Mouse (Mus musculus) liver, postnatal 0 days (tissue): ENCODE measurements around the gene Dock9. TPM values are rescaled to one million over a fixed set of nuclear protein-coding genes. Genes with fewer than 3 reads are reported as not detected.

Experiments
- ATAC-seq: fragments of 200-750 bp; cut with Nextera tagmentation; 2 replicates; pipeline ENCODE4 v1.8.0; 2017; ENCODE audit warnings: mild to moderate bottlenecking, moderate library complexity
- DNase-seq: peaks from one replicate; pipeline ENCODE4 v3.0.0-alpha.2; 2016
- H3K27ac ChIP-seq: fragments of 300-500 bp; sonication (generic); 2 replicates; pipeline ENCODE4 v1.5.1; 2014; ENCODE audit warnings: antibody characterized with exemption, moderate library complexity, mild to moderate bottlenecking, low read depth
- H3K27me3 ChIP-seq: fragments of 300-500 bp; sonication (generic); 2 replicates; pipeline ENCODE4 v1.6.1; 2014; ENCODE audit warnings: low read length, control low read depth, mixed read lengths; ENCODE audit not compliant: insufficient read depth
- H3K36me3 ChIP-seq: fragments of 300-500 bp; sonication (generic); replicated peaks from 2 replicates; pipeline ENCODE4 v1.6.1; 2014; ENCODE audit warnings: mild to moderate bottlenecking, control low read depth, low read length, moderate library complexity, mixed read lengths; ENCODE audit not compliant: insufficient read depth
- H3K4me1 ChIP-seq: fragments of 300-500 bp; sonication (generic); 2 replicates; pipeline ENCODE4 v1.6.1; 2014; ENCODE audit warnings: antibody characterized with exemption, mild to moderate bottlenecking, control low read depth; ENCODE audit not compliant: insufficient read depth
- H3K4me2 ChIP-seq: fragments of 300-500 bp; sonication (generic); 2 replicates; pipeline ENCODE4 v1.6.1; 2014; ENCODE audit warnings: low read depth, mild to moderate bottlenecking, low read length, moderate library complexity, mixed read lengths
- H3K4me3 ChIP-seq: fragments of 300-500 bp; sonication (generic); 2 replicates; pipeline ENCODE4 v1.5.1; 2014; ENCODE audit warnings: low read depth, low read length
- H3K9ac ChIP-seq: fragments of 300-500 bp; sonication (generic); replicated peaks from 2 replicates; pipeline ENCODE4 v1.6.1; 2014; ENCODE audit warnings: mild to moderate bottlenecking, moderate library complexity
- H3K9me3 ChIP-seq: fragments of 300-500 bp; sonication (generic); 2 replicates; pipeline ENCODE4 v1.6.1; 2016; ENCODE audit warnings: mild to moderate bottlenecking, control low read depth, low read length, mixed read lengths
- CTCF ChIP-seq: sonication (generic); IDR thresholded peaks from 2 replicates; pipeline ENCODE4 v1.5.1; 2016; ENCODE audit warnings: antibody characterized with exemption, low read depth
- EP300 ChIP-seq: IDR thresholded peaks from 2 replicates; pipeline ENCODE4 v1.6.1; 2016; ENCODE audit warnings: antibody characterized with exemption, low read depth, mild to moderate bottlenecking
- WGBS: fragments of 180-500 bp; shearing (Covaris S2); extraction: QIAGEN DNeasy Blood & Tissue Kit; methylation state at CpG from one replicate; pipeline ENCODE4 v1.1.7; 2014; ENCODE audit not compliant: insufficient replicate concordance; 5-methylcytosine and 5-hydroxymethylcytosine counted together
- polyA plus RNA-seq: library from polyadenylated mRNA; unstranded; fragments of >200 nt; fragmentation: Nextera tagmentation; extraction: Ambion mirVana; gene quantifications from 2 replicates; pipeline ENCODE4 v1.2.1, GENCODE M21; 2015

Dock9 gene
- polyA plus RNA-seq, 1 experiment from 2014 or later: 1.4 TPM

- H3K27ac ChIP-seq: no peak overlapping the region
- WGBS: 10% methylated on average over 6 of the region's 6 CpGs
- peak; percentile 88 for ATAC-seq
- H3K4me2 ChIP-seq: peak overlapping the region; percentile 18; the same call in 1 of the 2 replicates
- no peak overlapping the region for H3K9ac ChIP-seq
- no peaks in the 10 kb centered on the region for H3K9me3 ChIP-seq
- H3K4me1 ChIP-seq: peaks cover 4% of the 10 kb centered on the region; the same call in 1 of the 2 replicates
- TF ChIP-seq CTCF (no peak), EP300 (no peak)
- H3K27me3 ChIP-seq: peaks cover 16% of the 10 kb centered on the region
- no peaks in the 10 kb centered on the region for H3K36me3 ChIP-seq
- no peak overlapping the region for H3K4me3 ChIP-seq
- DNase-seq: peak; percentile 40
These were observed 291.3 kb downstream of the Dock9 start for GRCm38 (mm10) chr14:121506336-121506735.

GRCm38 (mm10) chr14:121505485-121505860 lies 292.2 kb downstream of the Dock9 start:
- Histone ChIP-seq H3K9me3 (no peaks in the 10 kb centered on the region), H3K4me2 (peak overlapping the region; percentile 57), H3K36me3 (no peaks in the 10 kb centered on the region), H3K4me1 (peaks cover 4% of the 10 kb centered on the region; the same call in 1 of the 2 replicates), H3K27me3 (peaks cover 16% of the 10 kb centered on the region), H3K9ac (no peak overlapping the region), H3K27ac (no peak overlapping the region), H3K4me3 (no peak overlapping the region)
- WGBS: 23% methylated on average over 9 of the region's 9 CpGs
- no peak for DNase-seq
- no peak for ATAC-seq
- TF ChIP-seq EP300: no peak
- no peak for TF ChIP-seq CTCF

GRCm38 (mm10) chr14:121504781-121505484 lies 292.7 kb downstream of the Dock9 start, which contains the start of gene Slc15a1:
Slc15a1 (minus strand) TSS chr14:121505252.
- no peak within 1 kb of the TSS for H3K9ac ChIP-seq
- ATAC-seq (no peak), DNase-seq (peak; percentile 21)
- 13% methylated on average over 33 of the region's 33 CpGs for WGBS
- no peaks in the 10 kb centered on the region for H3K36me3 ChIP-seq
- TF ChIP-seq EP300 (no peak), CTCF (no peak)
- no peaks in the 10 kb centered on the region for H3K9me3 ChIP-seq
- no peak within 1 kb of the TSS for H3K4me3 ChIP-seq
- H3K4me1 ChIP-seq: peaks cover 4% of the 10 kb centered on the region; the same call in 1 of the 2 replicates
- H3K27me3 ChIP-seq: peaks cover 16% of the 10 kb centered on the region
- peak within 1 kb of the TSS; percentile 57 for H3K4me2 ChIP-seq
- H3K27ac ChIP-seq: no peak within 1 kb of the TSS

GRCm38 (mm10) chr14:121500577-121500976 lies 297.1 kb downstream of the Dock9 start:
- ATAC-seq: peak; percentile 43; the same call in 1 of the 2 replicates

GRCm38 (mm10) chr14:121499769-121500168 lies 297.9 kb downstream of the Dock9 start:
- WGBS: 42% methylated on average over 1 of the region's 1 CpGs
- no peak overlapping the region for H3K27ac ChIP-seq
- TF ChIP-seq EP300: no peak
- TF ChIP-seq CTCF: no peak
- no peak for ATAC-seq
- peaks cover 10% of the 10 kb centered on the region; the same call in 1 of the 2 replicates for H3K27me3 ChIP-seq
- H3K9ac ChIP-seq: no peak overlapping the region
- no peak overlapping the region for H3K4me2 ChIP-seq
- no peak for DNase-seq
- no peak overlapping the region for H3K4me3 ChIP-seq
- H3K4me1 ChIP-seq: no peaks in the 10 kb centered on the region
- no peaks in the 10 kb centered on the region for H3K36me3 ChIP-seq
- no peaks in the 10 kb centered on the region for H3K9me3 ChIP-seq

More at GRCm38 (mm10) chr14:121500577-121500976, 297.1 kb downstream of the Dock9 start:
- Histone ChIP-seq H3K27me3 (peaks cover 16% of the 10 kb centered on the region), H3K36me3 (no peaks in the 10 kb centered on the region), H3K4me1 (no peaks in the 10 kb centered on the region), H3K4me2 (no peak overlapping the region), H3K4me3 (no peak overlapping the region), H3K9me3 (no peaks in the 10 kb centered on the region), H3K27ac (no peak overlapping the region), H3K9ac (no peak overlapping the region)
- TF ChIP-seq CTCF (no peak), EP300 (no peak)
- DNase-seq: no peak
- WGBS: 42% methylated on average over 2 of the region's 2 CpGs

- Histone ChIP-seq H3K27ac (no peak overlapping the region), H3K4me2 (no peak overlapping the region), H3K4me3 (no peak overlapping the region), H3K9me3 (no peaks in the 10 kb centered on the region), H3K36me3 (no peaks in the 10 kb centered on the region), H3K4me1 (no peaks in the 10 kb centered on the region), H3K27me3 (no peaks in the 10 kb centered on the region), H3K9ac (no peak overlapping the region)
- WGBS: 57% methylated on average over 1 of the region's 1 CpGs
- ATAC-seq (no peak), DNase-seq (no peak)
- TF ChIP-seq EP300 (no peak), CTCF (no peak)
These were observed 299.8 kb downstream of the Dock9 start for GRCm38 (mm10) chr14:121497800-121498199.
